Mouse (Mus musculus) CH12.LX (cell line): Measurements from ENCODE around the gene Lamc1. TPM values are rescaled to one million over a fixed set of nuclear protein-coding genes. Genes with fewer than 3 reads are reported as not detected.
A peak's percentile ranks its signal among the peaks of the same experiment; 100 is the strongest.

Source experiments
- DNase-seq: peaks from one replicate; pipeline ENCODE4 v3.0.0-alpha.2; 2013; ENCODE audit errors: extremely low read depth
- H3K27ac ChIP-seq: 2 replicates; pipeline ENCODE4 v1.5.1; 2012; ENCODE audit warnings: low read depth, mild to moderate bottlenecking, control low read depth, moderate library complexity; ENCODE audit not compliant: insufficient read depth
- H3K27me3 ChIP-seq: replicated peaks from 2 replicates; pipeline ENCODE3; 2012; ENCODE audit warnings: inconsistent platforms
- H3K36me3 ChIP-seq, 2 experiments: replicated peaks in 1 of 2; 2 replicates each; pipeline versions ENCODE3 to v1.6.1; 2012; ENCODE audit warnings: inconsistent platforms in 1 of 2, low read length in 1 of 2, mild to moderate bottlenecking in 1 of 2, mixed read lengths in 1 of 2, moderate library complexity in 1 of 2; ENCODE audit not compliant: control insufficient read depth in 1 of 2, insufficient read depth in 1 of 2
- H3K4me1 ChIP-seq, 2 experiments: 2 replicates each; pipeline ENCODE4 v1.6.1; 2012; ENCODE audit warnings: inconsistent platforms in 1 of 2, moderate library complexity in 1 of 2; ENCODE audit not compliant: insufficient read depth in 2 of 2, control insufficient read depth in 1 of 2
- H3K4me2 ChIP-seq: 2 replicates; pipeline ENCODE4 v1.6.1; 2012; ENCODE audit warnings: low read depth, mild to moderate bottlenecking, control low read depth; ENCODE audit not compliant: poor library complexity, insufficient read depth, severe bottlenecking
- H3K4me3 ChIP-seq, 3 experiments: fragments of 150-350 bp in 1 of 3; sonication (generic) in 1 of 3; replicated peaks in 1 of 3; 2 replicates each; pipeline versions ENCODE3 to v1.5.1; 2011 to 2012; ENCODE audit warnings: low read depth in 2 of 3, low read length in 2 of 3, mild to moderate bottlenecking in 2 of 3, moderate library complexity in 2 of 3, control low read depth in 1 of 3, improper control_type of control experiment in 1 of 3, inconsistent platforms in 1 of 3, mixed read lengths in 1 of 3; ENCODE audit not compliant: poor library complexity in 1 of 3
- H3K79me2 ChIP-seq: replicated peaks from 2 replicates; pipeline ENCODE4 v1.6.1; 2012; ENCODE audit warnings: mild to moderate bottlenecking, moderate library complexity; ENCODE audit not compliant: control insufficient read depth, poor library complexity, insufficient read depth, severe bottlenecking; ENCODE audit errors: extremely low read depth
- H3K9ac ChIP-seq: 2 replicates; pipeline ENCODE4 v1.6.1; 2012; ENCODE audit warnings: low read depth, mild to moderate bottlenecking, control low read depth, moderate library complexity; ENCODE audit not compliant: insufficient read depth
- H3K9me3 ChIP-seq: replicated peaks from 2 replicates; pipeline ENCODE3; 2012; ENCODE audit warnings: low read length, inconsistent platforms, mixed read lengths
- CHD1 ChIP-seq: IDR thresholded peaks from 2 replicates; pipeline ENCODE4 v1.6.1; 2012; ENCODE audit warnings: low read depth, low read length, improper control_type of control experiment, inconsistent platforms
- JUN ChIP-seq: IDR thresholded peaks from 2 replicates; pipeline ENCODE4 v1.6.1; 2011; ENCODE audit warnings: low read depth, mild to moderate bottlenecking, low read length, improper control_type of control experiment, moderate library complexity; ENCODE audit not compliant: insufficient read depth
- JUND ChIP-seq: conservative IDR thresholded peaks from 2 replicates; pipeline ENCODE4 v1.6.1; 2011; ENCODE audit warnings: low read depth, low read length, improper control_type of control experiment
- PAX5 ChIP-seq: IDR thresholded peaks from 2 replicates; pipeline ENCODE4 v1.6.1; 2012; ENCODE audit warnings: low read length, inconsistent platforms, mixed read lengths
- RCOR1 ChIP-seq: conservative IDR thresholded peaks from 2 replicates; pipeline ENCODE4 v1.6.1; 2012; ENCODE audit warnings: low read depth, mild to moderate bottlenecking, inconsistent platforms, low read length, improper control_type of control experiment
- USF1 ChIP-seq: IDR thresholded peaks from 2 replicates; pipeline ENCODE4 v1.6.1; 2014; ENCODE audit warnings: low read depth, mild to moderate bottlenecking, inconsistent platforms, low read length, improper control_type of control experiment
- ZNF384 ChIP-seq: IDR thresholded peaks from 2 replicates; pipeline ENCODE4 v1.6.1; 2012; ENCODE audit warnings: low read depth, low read length, improper control_type of control experiment, inconsistent platforms
- dilution Hi-C: fragments of 300-500 bp; cut with MboI; formaldehyde crosslinking; loops from 2 replicates; pipeline ENCODE4 v1.14.3; 2020; ENCODE audit warnings: low sequenced_read_pairs; ENCODE audit not compliant: extremely low pct_unique_long_range_greater_than_20kb, extremely low pct_ligation_motif_present
- in situ Hi-C: fragments of 300-500 bp; cut with MboI; formaldehyde crosslinking; loops from 3 replicates; pipeline ENCODE4 v1.14.3; 2019; ENCODE audit warnings: low sequenced_read_pairs, low pct_ligation_motif_present, low pct_unique_long_range_greater_than_20kb, mixed read lengths
- polyA plus RNA-seq: library from polyadenylated mRNA; unstranded; fragments of >175 nt; gene quantifications from 2 replicates; pipeline ENCODE4 v1.2.1, GENCODE M21; 2012; ENCODE audit warnings: low read depth; ENCODE audit not compliant: insufficient read length
- total RNA-seq, 2 experiments: library from RNA; depleted of rRNA; stranded (reverse); fragments of 300-350 nt in 1 of 2; fragments of >200 nt in 1 of 2; gene quantifications; 2 replicates each; pipeline ENCODE4 v1.2.3; 2012 to 2014

Lamc1 gene
- total and polyA plus RNA-seq, 3 experiments: 5.7 to 16.7 (median 10.5) TPM

DNA sequence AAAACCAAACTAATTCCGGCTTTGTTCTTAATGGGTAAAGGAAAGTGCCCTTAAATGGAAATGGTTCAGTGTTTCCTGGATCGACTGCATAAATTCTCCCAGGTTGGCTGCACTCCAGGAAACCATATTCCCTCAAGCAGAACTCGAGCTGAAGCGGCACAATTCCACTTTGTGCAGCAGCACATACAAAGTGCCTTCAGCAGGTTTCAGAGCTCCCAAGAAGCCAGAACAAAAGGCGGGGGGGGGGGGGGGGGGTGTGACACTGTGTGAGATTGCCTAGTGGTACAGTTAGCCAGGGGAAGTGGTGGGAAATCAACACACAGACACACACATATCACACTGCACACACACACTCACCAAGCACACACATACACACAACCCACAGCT, 140.7 kb downstream of the Lamc1 start:
- in situ Hi-C loops (no loop called here), dilution Hi-C loops (no loop called here)
- no peaks in the 10 kb centered on the region for H3K27me3 ChIP-seq
- no peak for DNase-seq
- no peaks in the 10 kb centered on the region for H3K9me3 ChIP-seq
- TF ChIP-seq PAX5: no peak
- H3K4me2 ChIP-seq: peak overlapping the region; percentile 17; the same call in 1 of the 2 replicates
- H3K79me2 ChIP-seq: no peaks in the 10 kb centered on the region
- peaks cover 3 to 11% of the 10 kb centered on the region in 2 experiments; a peak in 2 of 4 replicates for H3K4me1 ChIP-seq
- no peak overlapping the region for H3K4me3 ChIP-seq
- no peaks in the 10 kb centered on the region for H3K36me3 ChIP-seq
- H3K9ac ChIP-seq: no peak overlapping the region
- no peak overlapping the region for H3K27ac ChIP-seq

DNA sequence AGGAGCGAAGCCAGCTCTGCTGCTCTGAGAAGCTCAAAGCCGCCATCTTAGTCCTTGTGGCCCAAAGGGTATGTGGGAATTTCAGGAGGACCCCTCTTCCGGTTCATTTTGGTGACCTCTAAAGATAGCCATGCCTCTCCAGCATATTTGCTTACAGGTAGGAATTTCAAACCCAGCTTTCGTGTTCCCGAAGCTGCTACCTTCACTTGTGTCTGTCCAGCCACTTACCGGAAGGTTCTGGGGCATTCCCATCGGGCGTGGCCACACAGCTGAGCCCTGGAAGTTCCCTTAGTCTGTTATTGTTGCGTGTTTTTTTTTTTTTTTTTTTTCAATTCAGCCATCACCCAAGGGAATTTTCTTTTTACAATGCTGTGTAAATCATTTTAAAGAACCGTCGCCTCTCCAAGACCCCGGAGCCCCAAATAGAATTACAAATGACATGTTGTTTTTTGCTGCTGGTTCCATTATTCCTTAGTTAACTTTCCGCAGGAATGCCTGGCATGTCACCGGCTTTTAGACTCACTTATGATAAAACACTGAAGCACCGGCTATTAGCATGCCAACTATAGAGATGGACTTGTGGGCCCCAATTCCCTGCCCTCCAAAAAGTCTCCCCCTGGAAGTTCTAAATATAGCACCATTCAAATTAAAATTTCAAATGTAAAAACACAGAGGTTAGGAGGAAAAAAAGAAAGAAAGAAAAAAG, 141.2 kb downstream of the Lamc1 start:
- H3K4me1 ChIP-seq: peaks cover 0 to 8% of the 10 kb centered on the region in 2 experiments; a peak in 2 of 4 replicates
- DNase-seq: no peak
- no peaks in the 10 kb centered on the region for H3K79me2 ChIP-seq
- no peak overlapping the region for H3K4me3 ChIP-seq
- no peaks in the 10 kb centered on the region for H3K9me3 ChIP-seq
- H3K27ac ChIP-seq: no peak overlapping the region
- TF ChIP-seq CHD1: no peak
- TF ChIP-seq RCOR1: no peak
- TF ChIP-seq ZNF384: peak; percentile 80
- H3K9ac ChIP-seq: no peak overlapping the region
- dilution Hi-C loops (no loop called here), in situ Hi-C loops (no loop called here)
- no peaks in the 10 kb centered on the region for H3K36me3 ChIP-seq
- no peaks in the 10 kb centered on the region for H3K27me3 ChIP-seq
- 0 out of 2 replicates have a peak overlapping the region, but pooled peaks have one; percentile 1 for H3K4me2 ChIP-seq

DNA sequence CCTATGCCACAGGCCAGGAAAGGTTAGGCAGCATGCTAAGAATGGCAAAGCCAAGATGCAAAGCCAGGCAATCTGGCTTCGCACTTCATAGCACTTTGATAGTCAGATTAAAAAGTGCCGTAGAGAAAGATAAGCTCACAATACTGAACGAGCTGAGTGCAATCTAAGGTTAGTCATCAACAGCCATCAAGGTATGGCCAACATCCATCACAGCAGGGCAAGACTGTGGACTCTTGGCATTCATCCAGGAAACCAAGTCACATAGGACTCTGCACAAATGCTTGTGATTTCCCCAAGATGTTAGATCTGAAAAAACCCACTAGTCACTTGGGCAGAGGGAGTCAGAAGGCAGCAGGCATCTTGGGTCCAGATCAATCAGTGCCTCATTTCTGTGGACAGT, 144.5 kb downstream of the Lamc1 start:
- no peak overlapping the region for H3K4me2 ChIP-seq
- no peaks in the 10 kb centered on the region for H3K79me2 ChIP-seq
- no peaks in the 10 kb centered on the region for H3K36me3 ChIP-seq
- no peak overlapping the region for H3K9ac ChIP-seq
- DNase-seq: no peak
- H3K9me3 ChIP-seq: peaks cover 3% of the 10 kb centered on the region
- no peak overlapping the region for H3K27ac ChIP-seq
- dilution Hi-C loops: no loop called here
- no peak for TF ChIP-seq JUND
- TF ChIP-seq JUN: no peak
- no peak for TF ChIP-seq USF1
- no peaks in the 10 kb centered on the region for H3K27me3 ChIP-seq
- in situ Hi-C loops: no loop called here
- no peak overlapping the region for H3K4me3 ChIP-seq
- peaks cover 0 to 8% of the 10 kb centered on the region in 2 experiments; a peak in 1 of 4 replicates for H3K4me1 ChIP-seq
